Mouse (Mus musculus): Measurements from ENCODE around the gene Sult1b1. TPM values are rescaled to one million over a fixed set of nuclear protein-coding genes. Genes with fewer than 3 reads are reported as not detected.

Sult1b1 gene
- polyA plus RNA-seq, 1 experiment from 2014 or later: 3.7 TPM

- no peak for TF ChIP-seq CTCF (IDR thresholded peaks at IDR 0.05; ENCODE audit: low read depth)
- TF ChIP-seq EP300 (IDR thresholded peaks at IDR 0.05; ENCODE audit: low read depth): no peak
- WGBS (ENCODE audit: insufficient replicate concordance): 69% methylated on average over 5 of the region's 5 CpGs
- Histone ChIP-seq H3K9me3 (ENCODE audit: low read length) (no peaks in the 10 kb centered on the region), H3K9ac (replicated peaks) (no peak within 1 kb of the TSS), H3K27ac (ENCODE audit: low read depth) (no peak within 1 kb of the TSS), H3K4me2 (ENCODE audit: low read depth, low read length) (no peak within 1 kb of the TSS), H3K4me3 (ENCODE audit: low read depth, low read length) (no peak within 1 kb of the TSS), H3K4me1 (ENCODE audit: insufficient read depth) (no peaks in the 10 kb centered on the region), H3K27me3 (ENCODE audit: insufficient read depth, low read length) (no peaks in the 10 kb centered on the region), H3K36me3 (replicated peaks; ENCODE audit: insufficient read depth, low read length) (no peaks in the 10 kb centered on the region)
- no peak for DNase-seq
- ATAC-seq: no peak
These were observed 55.8 kb downstream of the Sult1b1 start, which contains the start of gene Ugt2a2 for GRCm38 (mm10) chr5:87482160-87482559. TSS of gene Ugt2a2 (minus strand) at chr5:87482260.

Other genes starting within 250 kb of the Sult1b1 start
- 1.9 and 3.7 TPM in 2 replicates for gene Ugt2a3, start 201.0 kb downstream of the Sult1b1 start, polyA plus RNA-seq (2015; fragmentation: Nextera tagmentation; extraction: Ambion mirVana)
- gene Ugt2b38, start 114.0 kb downstream of the Sult1b1 start, polyA plus RNA-seq (2015; fragmentation: Nextera tagmentation; extraction: Ambion mirVana): not detected in 2 replicates
- not detected in 2 replicates for gene Ugt2a2, start 55.9 kb downstream of the Sult1b1 start, polyA plus RNA-seq (2015; fragmentation: Nextera tagmentation; extraction: Ambion mirVana)
- not detected in 2 replicates for gene Gm43638, start 51.4 kb downstream of the Sult1b1 start, polyA plus RNA-seq (2015; fragmentation: Nextera tagmentation; extraction: Ambion mirVana)
- not detected in 2 replicates for gene Ugt2a1, start 47.3 kb downstream of the Sult1b1 start, polyA plus RNA-seq (2015; fragmentation: Nextera tagmentation; extraction: Ambion mirVana)
- gene Sult1d1, start 30.8 kb upstream of the Sult1b1 start, polyA plus RNA-seq (2015; fragmentation: Nextera tagmentation; extraction: Ambion mirVana): 57.9 and 68.7 TPM in 2 replicates
- 0.08 and 0.14 TPM in 2 replicates for gene Sult1e1, start 53.4 kb upstream of the Sult1b1 start, polyA plus RNA-seq (2015; fragmentation: Nextera tagmentation; extraction: Ambion mirVana)
- gene Csn1s1, start 128.0 kb upstream of the Sult1b1 start, polyA plus RNA-seq (2015; fragmentation: Nextera tagmentation; extraction: Ambion mirVana): not detected in 2 replicates
- gene Csn2, start 161.4 kb upstream of the Sult1b1 start, polyA plus RNA-seq (2015; fragmentation: Nextera tagmentation; extraction: Ambion mirVana): not detected in 2 replicates
- gene Csn1s2a, start 236.4 kb upstream of the Sult1b1 start, polyA plus RNA-seq (2015; fragmentation: Nextera tagmentation; extraction: Ambion mirVana): not detected in 2 replicates